Mouse (Mus musculus): ENCODE results near the gene Zdhhc23. TPM values are rescaled to one million over a fixed set of nuclear protein-coding genes. Genes with fewer than 3 reads are reported as not detected.

The Zdhhc23 gene
- total RNA-seq, 2 experiments from 2014 or later = 0.28 to 0.38 TPM

Small RNA genes lying within 50 kb of the gene (microRNA-seq; reads per million reads assigned to microRNA genes)
- 0 reads per million in 2 experiments for gene Mir3470b (ENCODE audit: borderline number of aligned reads in 2 of 2)

Other genes with a start within 250 kb of the Zdhhc23 start
- not detected for gene Drd3, start 225.8 kb downstream of the Zdhhc23 start, total RNA-seq (2021)
- 1 to 10 TPM; 2.4 to 3.7 TPM for gene Ccdc191, start 90.0 kb downstream of the Zdhhc23 start, total RNA-seq (2021)
- 10 to 100 TPM; 10.9 to 14.1 TPM for gene Qtrt2, start 53.0 kb downstream of the Zdhhc23 start, total RNA-seq (2021)
- under 1 TPM; 0.70 to 0.78 TPM for gene Gramd1c, start 83.6 kb upstream of the Zdhhc23 start, total RNA-seq (2021)
- gene Atp6v1a, start 159.9 kb upstream of the Zdhhc23 start, total RNA-seq (2021) = 10 to 100 TPM; 27.5 to 27.6 TPM
- gene Naa50, start 160.0 kb upstream of the Zdhhc23 start, total RNA-seq (2021) = 10 to 100 TPM; 53.8 to 59.1 TPM
- gene Usf3, start 193.5 kb upstream of the Zdhhc23 start, total RNA-seq (2021) = 10 to 100 TPM; 16.4 to 18.8 TPM

All from heart, postnatal 36 days (tissue).